Mouse (Mus musculus): ENCODE data around the gene 6430628N08Rik.

DNA sequence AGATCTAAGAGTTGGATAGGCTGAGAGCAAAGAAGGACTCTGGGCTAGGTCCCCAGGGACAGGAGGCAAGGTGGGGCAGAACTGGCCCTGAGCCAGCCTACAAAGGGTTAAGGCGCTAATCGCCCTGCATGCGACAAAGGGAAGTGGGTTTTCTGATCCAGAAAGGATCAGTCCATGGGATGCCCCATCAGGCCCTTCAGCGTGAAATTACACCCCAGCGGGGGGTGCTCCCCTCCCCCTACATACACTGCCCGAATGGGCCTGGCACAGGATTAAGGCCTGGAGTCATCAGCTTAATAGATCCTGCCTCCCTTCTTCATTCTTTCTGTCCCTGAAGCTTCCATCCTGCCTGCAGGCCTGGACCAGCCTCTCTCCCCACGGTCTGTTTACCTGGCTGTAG, 15.2 kb downstream of the 6430628N08Rik start:
- no peak for TF ChIP-seq CTCF (IDR thresholded peaks at IDR 0.05; ENCODE audit: low read depth, low read length)
- TF ChIP-seq POLR2A (IDR thresholded peaks at IDR 0.05; ENCODE audit: borderline replicate concordance, low read depth, low read length) = no peak

Data from bone marrow macrophage, adult 2 months (primary cell).